8 mouse cellular contexts compared by ENCODE assay signal in the genomic region with DNA sequence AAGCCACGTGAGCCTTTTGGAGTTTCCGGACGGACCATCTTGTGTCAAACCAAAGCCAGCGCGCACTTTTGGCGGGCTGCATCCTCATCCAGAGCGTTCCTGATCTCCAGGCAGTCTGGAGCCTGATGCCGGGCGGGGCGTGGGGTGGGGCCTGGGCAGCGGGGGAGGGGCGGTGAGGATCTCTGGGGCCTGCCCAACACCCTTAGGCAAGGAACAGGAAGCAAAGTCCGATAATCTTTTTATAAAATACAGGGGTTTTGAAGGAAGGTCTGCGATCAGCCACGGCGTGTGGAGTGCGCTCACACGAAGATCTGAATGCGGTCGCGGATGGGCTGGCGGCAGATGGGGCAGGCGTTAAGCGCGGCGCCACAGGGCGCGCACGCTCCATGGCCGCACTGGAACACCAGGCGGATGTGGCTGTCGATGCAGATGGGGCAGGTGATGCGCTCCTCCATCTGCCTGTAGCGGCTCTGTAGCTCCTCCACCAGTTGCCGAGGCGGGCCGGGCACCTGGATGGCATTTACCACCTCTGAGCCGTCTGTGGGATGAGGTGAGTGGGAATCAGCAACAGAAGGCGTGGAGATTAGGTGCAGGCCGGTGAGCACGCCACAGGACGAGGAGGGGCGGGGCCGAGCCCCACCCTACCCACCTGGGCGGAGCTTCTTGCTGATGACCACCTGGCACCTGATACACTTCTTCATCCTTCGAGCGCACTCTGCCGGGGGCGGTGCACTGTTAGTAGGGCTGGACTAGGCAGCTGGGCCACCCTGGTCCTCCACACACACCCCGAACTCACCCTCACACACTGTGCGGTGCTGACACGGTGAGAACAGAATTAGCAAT. TPM values are rescaled to one million over a fixed set of nuclear protein-coding genes. Genes with fewer than 3 reads are reported as not detected.
DNase-seq lines count a peak whose midpoint lies in the region; ATAC-seq and TF ChIP-seq lines count a peak whose summit lies in the region.

No protein-coding gene starts in this region.

- H3K27ac ChIP-seq in forebrain, postnatal 0 days (ENCODE audit: low read depth, low read length): no peak overlapping the region
- peak overlapping the region; percentile 74 for H3K27ac ChIP-seq in intestine, postnatal 0 days (ENCODE audit: low read depth, low read length)
- peak overlapping the region; percentile 51; the same call in 1 of the 2 replicates for H3K27ac ChIP-seq in lung, postnatal 0 days (ENCODE audit: low read length)

- TF ChIP-seq EP300 in lung, postnatal 0 days (IDR thresholded peaks at IDR 0.05): no peak

- peaks cover 70% of the 10 kb centered on the region for H3K36me3 ChIP-seq in forebrain, postnatal 0 days (ENCODE audit: insufficient read depth)
- H3K36me3 ChIP-seq in intestine, postnatal 0 days (ENCODE audit: control insufficient read depth, insufficient read depth): peaks cover 50% of the 10 kb centered on the region
- H3K36me3 ChIP-seq in lung, postnatal 0 days (ENCODE audit: insufficient read depth, low read length): peaks cover 2% of the 10 kb centered on the region; the same call in 1 of the 2 replicates

- peak overlapping the region; percentile 21 for H3K4me3 ChIP-seq in forebrain, postnatal 0 days (ENCODE audit: low read depth, low read length)
- peak overlapping the region; percentile 43 for H3K4me3 ChIP-seq in intestine, postnatal 0 days (ENCODE audit: low read depth, low read length)
- peak overlapping the region; percentile 39 for H3K4me3 ChIP-seq in lung, postnatal 0 days (ENCODE audit: low read depth, low read length)

- WGBS in forebrain, postnatal 0 days: 9% methylated on average over 50 of the region's 52 CpGs
- 2% methylated on average over 52 of the region's 52 CpGs for WGBS in intestine, postnatal 0 days
- WGBS in lung, postnatal 0 days: 3% methylated on average over 50 of the region's 52 CpGs

- H3K4me1 ChIP-seq in forebrain, postnatal 0 days (ENCODE audit: insufficient read depth): peaks cover 11% of the 10 kb centered on the region
- peaks cover 17% of the 10 kb centered on the region for H3K4me1 ChIP-seq in intestine, postnatal 0 days (replicated peaks; ENCODE audit: control insufficient read depth, insufficient read depth, low read length)
- peaks cover 23% of the 10 kb centered on the region for H3K4me1 ChIP-seq in lung, postnatal 0 days (ENCODE audit: insufficient read depth, low read depth, low read length)

- TF ChIP-seq CTCF in forebrain, postnatal 0 days (IDR thresholded peaks at IDR 0.05; ENCODE audit: low read depth): no peak
- peak; percentile 48 for TF ChIP-seq CTCF in intestine, postnatal 0 days (IDR thresholded peaks at IDR 0.05; ENCODE audit: low read depth)
- TF ChIP-seq CTCF in lung, postnatal 0 days (IDR thresholded peaks at IDR 0.05): no peak; the same call in 1 of the 2 replicates

- DNase-seq in heart, adult 11 months: peak; percentile 98
- DNase-seq in heart, postnatal 25 days (ENCODE audit: low spot score): no peak
- DNase-seq in cerebellum, adult 11 months: peak; percentile 76
- DNase-seq in forebrain, postnatal 0 days: peak; percentile 28
- peak; percentile 75 for DNase-seq in lung, postnatal 0 days (ENCODE audit: low spot score)
- DNase-seq in retina, adult 2 months (ENCODE audit: low read depth, low spot score): peak; percentile 42
- DNase-seq in adipocyte (ENCODE audit: low spot score): no peak

- H3K9ac ChIP-seq in forebrain, postnatal 0 days: no peak overlapping the region
- peak overlapping the region; percentile 60 for H3K9ac ChIP-seq in intestine, postnatal 0 days (ENCODE audit: low read depth, low read length)
- H3K9ac ChIP-seq in lung, postnatal 0 days (replicated peaks; ENCODE audit: low read depth): no peak overlapping the region; the same call in 1 of the 2 replicates

- intact Hi-C loops in heart, postnatal 25 days (cut with DNase I): no loop called here

- no peaks in the 10 kb centered on the region for H3K9me3 ChIP-seq in forebrain, postnatal 0 days (ENCODE audit: low read length)
- H3K9me3 ChIP-seq in intestine, postnatal 0 days (ENCODE audit: control insufficient read depth): no peaks in the 10 kb centered on the region
- H3K9me3 ChIP-seq in lung, postnatal 0 days (ENCODE audit: low read length): no peaks in the 10 kb centered on the region

- peaks cover 37% of the 10 kb centered on the region for H3K27me3 ChIP-seq in forebrain, postnatal 0 days (ENCODE audit: insufficient read depth, low read length)
- H3K27me3 ChIP-seq in intestine, postnatal 0 days (replicated peaks; ENCODE audit: control insufficient read depth, insufficient read depth, low read length): 0 out of 2 replicates have a peak, but pooled peaks cover 10% of the 10 kb centered on the region
- 0 out of 2 replicates have a peak, but pooled peaks cover 4% of the 10 kb centered on the region for H3K27me3 ChIP-seq in lung, postnatal 0 days (replicated peaks; ENCODE audit: insufficient read depth, low read length)

- peak overlapping the region; percentile 40 for H3K4me2 ChIP-seq in forebrain, postnatal 0 days (ENCODE audit: low read depth)
- peak overlapping the region; percentile 89 for H3K4me2 ChIP-seq in intestine, postnatal 0 days (replicated peaks; ENCODE audit: low read depth)
- H3K4me2 ChIP-seq in lung, postnatal 0 days (replicated peaks; ENCODE audit: low read depth, low read length): peak overlapping the region; percentile 63

- ATAC-seq in forebrain, postnatal 0 days: peak; percentile 21; the same call in 1 of the 2 replicates
- peak; percentile 65 for ATAC-seq in intestine, postnatal 0 days
- peak; percentile 59 for ATAC-seq in lung, postnatal 0 days

RNA-seq across cellular contexts. Expression of gene Mmp23, which starts 1.5 kb away (rescaled TPM):
- total RNA-seq in heart, postnatal 25 days (2021): 1 to 10 TPM; 8.5 to 8.6 TPM
- 6.0 TPM in 2 replicates for total RNA-seq in forebrain, postnatal 0 days (2014; rRNA removed)
- polyA plus RNA-seq in forebrain, postnatal 0 days (2015; fragmentation: Nextera tagmentation; extraction: Ambion mirVana): 2.5 and 2.9 TPM in 2 replicates
- 31.3 and 37.0 TPM in 2 replicates for polyA plus RNA-seq in intestine, postnatal 0 days (2015; fragmentation: Nextera tagmentation; extraction: Ambion mirVana)
- polyA plus RNA-seq in lung, postnatal 0 days (2015; fragmentation: Nextera tagmentation; extraction: Ambion mirVana): 44.5 and 46.2 TPM in 2 replicates

RNA-seq across cellular contexts. Expression of gene Gm10563, which starts 9.5 kb away (rescaled TPM):
- total RNA-seq in heart, postnatal 25 days (2021): not detected
- not detected in 2 replicates for total RNA-seq in forebrain, postnatal 0 days (2014; rRNA removed)
- not detected in 2 replicates for polyA plus RNA-seq in forebrain, postnatal 0 days (2015; fragmentation: Nextera tagmentation; extraction: Ambion mirVana)
- not detected in 2 replicates for polyA plus RNA-seq in intestine, postnatal 0 days (2015; fragmentation: Nextera tagmentation; extraction: Ambion mirVana)
- not detected in 2 replicates for polyA plus RNA-seq in lung, postnatal 0 days (2015; fragmentation: Nextera tagmentation; extraction: Ambion mirVana)

RNA-seq across cellular contexts. Expression of gene Mib2, which starts 14.3 kb away (rescaled TPM):
- 10 to 100 TPM; 23.0 to 28.0 TPM for total RNA-seq in heart, postnatal 25 days (2021)
- total RNA-seq in forebrain, postnatal 0 days (2014; rRNA removed): 98.0 and 116 TPM in 2 replicates
- 42.9 and 46.5 TPM in 2 replicates for polyA plus RNA-seq in forebrain, postnatal 0 days (2015; fragmentation: Nextera tagmentation; extraction: Ambion mirVana)
- 8.2 and 10.5 TPM in 2 replicates for polyA plus RNA-seq in intestine, postnatal 0 days (2015; fragmentation: Nextera tagmentation; extraction: Ambion mirVana)
- polyA plus RNA-seq in lung, postnatal 0 days (2015; fragmentation: Nextera tagmentation; extraction: Ambion mirVana): 16.3 and 19.8 TPM in 2 replicates

RNA-seq across cellular contexts. Expression of gene Cdk11b, which starts 30.0 kb away (rescaled TPM):
- total RNA-seq in heart, postnatal 25 days (2021): 10 to 100 TPM; 29.2 to 30.3 TPM
- 20.7 and 21.8 TPM in 2 replicates for total RNA-seq in forebrain, postnatal 0 days (2014; rRNA removed)
- 48.7 and 64.7 TPM in 2 replicates for polyA plus RNA-seq in forebrain, postnatal 0 days (2015; fragmentation: Nextera tagmentation; extraction: Ambion mirVana)
- 60.3 and 73.0 TPM in 2 replicates for polyA plus RNA-seq in intestine, postnatal 0 days (2015; fragmentation: Nextera tagmentation; extraction: Ambion mirVana)
- 67.3 and 74.4 TPM in 2 replicates for polyA plus RNA-seq in lung, postnatal 0 days (2015; fragmentation: Nextera tagmentation; extraction: Ambion mirVana)

RNA-seq across cellular contexts. Expression of gene Fndc10, which starts 39.5 kb away (rescaled TPM):
- total RNA-seq in heart, postnatal 25 days (2021): 1 to 10 TPM; 1.2 TPM
- total RNA-seq in forebrain, postnatal 0 days (2014; rRNA removed): 31.9 and 33.5 TPM in 2 replicates
- 20.4 and 24.6 TPM in 2 replicates for polyA plus RNA-seq in forebrain, postnatal 0 days (2015; fragmentation: Nextera tagmentation; extraction: Ambion mirVana)
- polyA plus RNA-seq in intestine, postnatal 0 days (2015; fragmentation: Nextera tagmentation; extraction: Ambion mirVana): 5.5 and 6.2 TPM in 2 replicates
- 3.3 and 3.6 TPM in 2 replicates for polyA plus RNA-seq in lung, postnatal 0 days (2015; fragmentation: Nextera tagmentation; extraction: Ambion mirVana)

Comparison
In these comparisons a context has a peak if more than half of its experiments do, and no peak if none do; other contexts are left out.
1. DNase-seq: peak in heart, adult 11 months (single experiment), cerebellum, adult 11 months (single experiment), forebrain, postnatal 0 days (single experiment), lung, postnatal 0 days (single experiment) and retina, adult 2 months (single experiment); none in heart, postnatal 25 days (single experiment) and adipocyte (single experiment).
2. Peak in every context shown above with its lines, with median percentiles within 50 percentile points of each other: ATAC-seq, H3K4me2 ChIP-seq and H3K4me3 ChIP-seq.